Mouse (Mus musculus): ENCODE results near the gene Ift57.

Gene Ift57

GRCm38 (mm10) chr16:49796271-49796670, 97.2 kb downstream of the Ift57 start:
- DNase-seq = no peak

GRCm38 (mm10) chr16:49796954-49797353, 97.9 kb downstream of the Ift57 start:
- DNase-seq = no peak

- peak; percentile 13 for DNase-seq
Measured at GRCm38 (mm10) chr16:49798790-49799189, 99.8 kb downstream of the Ift57 start.

- peak; percentile 37 for DNase-seq
Measured at GRCm38 (mm10) chr16:49799597-49800561, 100.8 kb downstream of the Ift57 start, which contains the start of gene Cd47. Gene Cd47, plus strand, starts transcription at chr16:49800533.

GRCm38 (mm10) chr16:49800996-49801395, 102.0 kb downstream of the Ift57 start:
- no peak for DNase-seq

- no peak for DNase-seq
Measured at GRCm38 (mm10) chr16:49801399-49801798, 102.4 kb downstream of the Ift57 start.

GRCm38 (mm10) chr16:49802993-49803392, 104.0 kb downstream of the Ift57 start:
- DNase-seq = no peak

- peak; percentile 17 for DNase-seq
Measured at GRCm38 (mm10) chr16:49803932-49804461, 105.0 kb downstream of the Ift57 start.

- no peak for DNase-seq
Measured at GRCm38 (mm10) chr16:49806920-49807319, 107.9 kb downstream of the Ift57 start.

- no peak for DNase-seq
Measured at GRCm38 (mm10) chr16:49807419-49807841, 108.4 kb downstream of the Ift57 start.

- no peak for DNase-seq
Measured at GRCm38 (mm10) chr16:49807862-49808430, 108.9 kb downstream of the Ift57 start.

GRCm38 (mm10) chr16:49811897-49812296, 112.9 kb downstream of the Ift57 start:
- DNase-seq = no peak

- DNase-seq = no peak
Measured at GRCm38 (mm10) chr16:49812821-49813616, 114.0 kb downstream of the Ift57 start.

- no peak for DNase-seq
Measured at GRCm38 (mm10) chr16:49814419-49814818, 115.4 kb downstream of the Ift57 start.

Measured in kidney, adult 11 months (tissue).